Mouse (Mus musculus) natural killer cell, adult 2 months (primary cell): ENCODE data around the gene Snapin.

ENCODE experiments used
- DNase-seq, 2 experiments: peaks; one replicate each; pipeline ENCODE4 v3.0.0; 2022; ENCODE audit warnings: low spot score in 2 of 2

Gene Snapin

DNA sequence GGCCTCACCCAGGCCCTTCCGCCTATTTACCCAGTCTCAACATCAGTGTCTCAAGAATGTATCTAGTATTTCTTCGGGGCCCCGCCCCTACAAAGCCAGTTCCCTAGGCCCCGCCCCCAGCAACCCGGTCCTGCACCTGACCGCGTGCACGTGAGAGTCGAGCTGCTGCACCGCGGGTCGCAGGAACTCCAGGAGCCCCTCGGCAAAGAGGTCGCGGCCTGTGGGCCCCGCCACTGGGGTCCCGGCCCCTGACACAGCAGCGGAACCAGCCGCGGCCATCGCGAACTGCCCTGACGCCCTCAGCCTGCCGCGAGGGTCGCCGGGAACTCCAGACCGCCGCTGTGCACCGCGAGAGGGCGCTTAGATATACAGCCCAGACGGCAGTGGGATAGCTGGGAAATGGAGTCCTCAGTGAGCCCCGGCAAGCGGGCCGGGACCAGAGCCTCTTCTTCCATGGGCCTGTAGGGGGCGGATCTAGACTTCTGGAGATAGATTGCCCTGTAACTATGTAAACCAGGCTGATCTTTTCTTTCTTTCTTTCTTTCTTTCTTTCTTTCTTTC is at the start of gene Snapin:
TSS of gene Snapin (minus strand) at position 338 of the 561 bp plus-strand sequence.
- peak; percentile 92 to 95 for DNase-seq

DNA sequence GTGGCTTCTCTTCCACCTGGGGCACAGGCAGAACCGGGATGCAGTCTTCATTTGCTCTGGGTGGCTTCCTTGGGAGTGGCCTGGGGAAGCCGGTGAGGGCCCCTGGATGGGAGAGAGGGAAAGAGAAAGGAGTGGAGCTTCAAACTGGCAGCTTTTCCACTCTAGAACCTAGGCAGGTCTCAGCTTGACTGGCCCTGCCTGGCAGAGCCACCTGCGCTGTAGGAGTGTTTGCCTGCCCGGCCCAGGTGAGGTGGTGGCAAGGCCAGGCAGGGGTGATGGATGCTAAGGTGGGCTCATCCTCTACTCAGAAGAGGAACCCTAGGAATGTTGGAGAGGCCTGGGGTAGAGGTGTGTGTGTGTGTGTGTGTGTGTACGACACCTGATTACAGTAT is 47.1 kb upstream of the Snapin start:
- DNase-seq = no peak

DNA sequence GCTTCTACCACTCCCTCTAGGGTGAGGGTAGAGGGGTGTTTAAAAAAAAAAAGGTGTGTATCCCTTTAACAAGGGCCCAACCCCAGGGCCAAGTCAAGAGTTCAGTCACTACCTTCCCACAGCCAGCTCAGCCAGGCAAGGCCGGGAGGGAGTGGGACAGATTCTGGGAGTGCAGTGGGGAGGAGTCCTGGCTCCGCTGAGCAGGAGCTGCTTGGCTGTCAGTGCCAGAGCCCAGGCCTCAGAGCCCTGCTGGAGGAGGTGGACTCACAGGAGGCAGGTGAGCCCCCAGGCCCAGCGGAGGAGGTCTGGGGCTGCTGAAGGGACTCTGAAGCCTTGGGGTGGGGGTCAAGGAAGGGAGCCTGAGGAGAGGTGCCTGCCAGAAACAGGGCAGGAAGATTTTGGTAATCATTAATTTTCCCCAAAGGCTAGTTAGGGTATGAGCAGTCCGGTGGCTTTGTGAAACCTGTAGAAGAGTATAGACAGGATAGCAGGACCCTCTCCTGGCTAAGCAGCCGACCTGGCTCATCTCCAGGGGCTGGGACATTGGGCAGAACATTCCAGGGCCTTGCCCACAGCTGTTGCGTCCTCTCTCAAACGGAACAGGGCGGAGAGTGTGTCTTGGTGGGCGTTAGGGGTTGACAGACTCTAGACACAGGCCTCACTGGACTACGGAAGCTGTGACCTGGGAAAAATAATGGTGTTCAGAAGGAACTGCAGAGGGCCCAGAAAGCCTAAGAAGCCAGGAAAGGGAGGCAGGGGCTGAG is 46.5 kb upstream of the Snapin start, which contains the start of gene S100a16:
TSS of gene S100a16 (plus strand) at position 114 of the 764 bp plus-strand sequence.
- DNase-seq = no peak

DNA sequence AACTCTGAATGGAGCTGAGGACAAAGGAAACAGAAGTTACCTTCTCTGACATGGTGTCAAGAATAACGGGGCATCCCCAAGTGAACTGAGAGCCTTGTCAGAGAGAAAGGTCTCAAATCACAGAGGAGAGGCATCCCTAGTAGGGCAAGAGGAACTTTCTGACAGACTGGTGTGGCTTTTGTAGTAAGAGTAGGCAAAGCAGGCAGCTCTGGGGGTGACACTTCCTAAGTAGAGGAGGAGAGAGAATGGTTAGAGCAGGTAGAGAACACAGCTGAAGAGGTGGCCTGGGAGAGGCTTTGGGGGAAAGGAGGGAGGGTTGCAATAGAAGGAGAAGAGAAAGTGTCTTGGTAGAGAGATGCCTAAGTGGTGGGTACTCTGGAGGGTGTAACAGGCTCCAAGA is 44.6 kb upstream of the Snapin start:
- no peak for DNase-seq

DNA sequence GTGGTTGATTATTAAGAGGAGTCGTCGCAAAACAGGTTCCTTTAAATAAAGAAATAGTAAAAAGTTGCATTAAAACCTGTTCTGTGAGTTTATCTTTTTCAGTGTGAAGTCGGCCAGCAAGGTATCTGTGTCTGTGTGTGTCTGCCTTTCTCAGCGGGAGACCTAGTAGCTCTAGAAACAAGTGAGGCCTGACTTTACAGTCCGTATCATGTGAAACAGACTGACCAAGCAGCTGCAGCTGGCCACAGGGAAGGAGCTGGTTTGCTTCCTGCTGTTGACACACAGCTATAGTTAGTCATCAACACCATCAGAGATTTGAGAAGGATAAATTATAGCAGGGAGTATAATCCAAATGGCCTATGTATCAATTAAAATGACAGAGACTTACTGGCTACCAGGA is 40.9 kb upstream of the Snapin start:
- DNase-seq = no peak

DNA sequence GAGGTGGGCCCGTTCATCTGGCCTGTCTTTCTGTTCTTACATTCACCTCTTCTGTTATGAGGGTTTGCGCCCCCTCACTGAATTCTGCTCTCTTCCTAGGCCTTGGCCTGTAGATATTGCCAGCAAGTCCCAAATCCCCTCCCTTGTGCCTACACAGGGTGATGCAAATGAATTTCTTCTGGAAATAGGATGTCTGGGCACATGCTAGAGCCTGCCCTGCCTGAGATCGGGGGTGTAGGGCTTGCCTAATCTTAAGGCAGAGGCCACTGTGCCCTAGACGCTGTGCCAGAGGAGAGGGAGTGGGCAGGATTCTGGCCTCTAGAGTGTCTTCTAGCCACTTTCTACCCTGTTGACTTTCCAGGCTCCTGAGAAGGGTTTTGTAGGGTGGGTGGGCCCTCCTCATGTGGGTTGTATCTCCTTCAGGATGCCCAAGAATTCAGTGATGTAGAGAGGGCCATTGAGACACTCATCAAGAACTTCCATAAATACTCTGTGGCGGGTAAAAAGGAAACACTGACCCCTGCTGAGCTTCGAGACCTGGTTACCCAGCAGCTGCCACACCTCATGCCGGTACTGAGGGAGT is 36.5 kb upstream of the Snapin start:
- DNase-seq = no peak

DNA sequence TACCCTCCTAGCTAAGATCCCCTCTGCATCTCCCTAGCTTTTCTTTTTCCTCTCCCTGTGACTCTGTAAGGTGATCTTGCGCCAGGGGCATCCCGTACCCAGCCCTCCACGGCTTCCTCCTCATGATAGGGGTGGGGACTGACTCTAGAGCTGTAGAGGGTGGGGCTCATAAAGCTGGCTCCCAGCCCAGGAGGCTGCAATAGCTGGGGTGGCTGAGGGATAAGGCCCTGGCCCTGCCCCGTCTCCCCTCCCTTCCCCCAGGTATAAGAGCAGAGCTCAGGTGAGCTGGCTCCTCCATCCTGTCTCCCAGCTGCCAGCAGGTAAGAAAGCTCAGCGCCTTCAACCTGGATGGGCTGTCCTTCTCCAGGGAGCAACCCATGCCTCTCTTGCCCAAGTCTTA is 35.7 kb upstream of the Snapin start, which contains the start of gene S100a14:
TSS of gene S100a14 (plus strand) at position 277 of the 400 bp plus-strand sequence.
- DNase-seq = no peak

DNA sequence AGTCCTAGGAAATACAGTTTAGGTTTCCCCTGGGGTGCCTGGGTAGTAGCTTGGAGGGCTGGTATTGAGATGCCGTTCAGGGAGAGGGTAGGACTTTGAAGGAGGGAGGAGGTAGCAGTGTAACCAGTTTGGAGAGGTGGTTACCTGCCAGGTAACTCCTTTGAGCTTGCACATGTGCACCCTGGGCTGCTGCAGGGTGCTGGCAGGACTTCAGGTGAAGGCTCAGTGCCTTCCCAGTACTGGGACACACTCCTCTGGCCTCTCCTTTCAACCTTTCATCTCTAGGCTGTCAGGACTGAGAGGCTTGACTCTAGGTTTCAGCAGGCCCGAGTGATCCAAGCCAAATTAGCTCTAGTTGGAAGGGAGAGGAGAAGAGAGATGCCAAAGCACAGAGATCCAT is 35.2 kb upstream of the Snapin start:
- DNase-seq = no peak

DNA sequence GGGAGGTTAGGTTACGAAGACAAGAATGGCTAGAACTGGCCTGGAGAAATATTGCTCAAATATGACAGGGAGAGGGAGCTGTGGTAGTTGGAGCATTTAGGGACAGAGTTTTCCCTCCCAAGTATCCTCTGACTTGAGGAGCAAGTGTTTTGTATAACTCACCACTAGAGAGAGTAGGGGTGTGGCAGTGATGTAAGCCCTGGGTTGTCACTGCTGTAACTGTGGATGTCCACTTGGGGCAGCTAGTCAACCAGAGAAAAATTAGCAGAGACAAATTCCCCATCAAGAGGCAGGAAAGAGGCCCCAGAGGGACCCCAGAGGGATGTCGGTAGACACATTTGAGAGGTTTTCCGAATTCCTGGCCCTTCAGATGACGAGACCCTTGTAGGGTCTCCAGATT is 34.6 kb upstream of the Snapin start:
- peak in 1 of 2 experiments; percentile 15 for DNase-seq

DNA sequence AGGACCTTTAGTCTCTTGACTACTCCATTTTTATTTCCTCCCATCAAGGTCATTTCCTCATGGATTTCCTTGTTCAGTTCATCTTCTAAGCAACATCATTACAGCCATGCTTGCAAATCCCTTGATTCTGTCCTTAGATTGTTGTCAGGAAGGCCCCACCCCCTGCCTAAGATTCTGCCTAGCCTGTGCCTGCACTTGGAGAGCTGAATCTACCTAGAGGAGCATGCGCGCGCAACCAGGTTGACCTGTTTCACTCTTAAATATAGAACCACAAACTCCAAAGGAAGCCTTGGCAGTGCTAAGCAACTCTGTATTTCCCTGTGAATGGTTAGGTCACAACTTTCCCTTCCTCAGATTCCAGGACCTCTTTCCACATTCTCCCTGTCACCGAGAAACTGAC is 26.9 kb upstream of the Snapin start:
- no peak for DNase-seq

DNA sequence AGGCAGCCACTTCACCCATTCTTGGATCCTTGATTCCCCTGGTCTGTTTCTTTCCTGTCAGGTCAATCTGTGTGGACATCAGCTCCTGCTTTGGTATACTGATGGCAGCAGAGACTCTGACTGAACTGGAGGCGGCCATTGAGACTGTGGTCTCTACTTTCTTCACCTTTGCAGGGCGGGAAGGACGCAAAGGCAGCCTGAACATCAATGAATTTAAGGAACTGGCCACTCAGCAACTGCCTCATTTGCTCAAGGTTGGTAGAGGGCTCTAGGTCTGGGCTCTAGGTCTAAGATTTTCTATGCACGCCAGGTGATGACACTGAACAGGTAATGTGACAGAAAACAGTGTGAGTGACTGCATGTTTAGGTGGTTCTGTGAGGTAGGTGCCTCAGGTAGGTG is 25.0 kb upstream of the Snapin start:
- DNase-seq = no peak

DNA sequence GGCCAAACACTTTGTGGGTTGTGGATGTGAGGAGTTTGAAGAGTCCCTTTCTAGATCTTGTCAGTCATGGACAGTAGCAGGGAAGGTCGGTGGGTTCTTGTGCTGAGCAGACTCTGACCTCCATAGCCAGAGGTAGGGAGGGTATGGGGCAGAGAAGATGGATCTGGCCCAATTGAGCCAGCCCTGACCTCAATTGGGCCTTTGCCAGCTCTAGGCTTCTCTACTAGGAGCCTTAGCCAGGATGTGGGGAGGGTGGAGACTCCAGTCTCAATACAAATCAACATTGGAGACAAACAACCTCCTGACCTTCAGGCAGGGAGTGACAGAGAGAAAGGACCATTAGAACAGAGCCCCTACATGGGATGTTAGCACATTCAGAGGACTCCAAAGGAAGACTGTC is 24.4 kb upstream of the Snapin start:
- no peak for DNase-seq

DNA sequence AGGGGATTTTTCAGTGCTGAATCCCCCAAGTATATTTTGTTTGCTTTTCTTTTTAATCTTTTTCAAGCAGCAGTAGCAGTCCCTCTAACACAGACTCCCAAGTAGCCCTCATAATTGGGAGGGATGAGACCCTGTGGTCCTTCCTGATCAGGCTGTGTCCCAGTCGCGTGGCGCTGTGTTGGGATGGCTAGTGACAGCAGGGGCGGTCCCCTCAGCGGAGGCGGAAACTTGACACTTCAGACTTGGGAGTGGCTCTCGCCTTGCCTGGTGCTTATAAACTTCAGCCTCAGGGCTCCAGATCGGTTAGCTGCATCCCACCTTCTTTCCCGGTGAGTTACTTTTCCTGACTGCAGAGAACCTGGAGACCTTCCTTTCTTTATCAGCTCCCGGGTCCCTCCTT is 23.9 kb upstream of the Snapin start:
- peak; percentile 24 to 38 for DNase-seq

DNA sequence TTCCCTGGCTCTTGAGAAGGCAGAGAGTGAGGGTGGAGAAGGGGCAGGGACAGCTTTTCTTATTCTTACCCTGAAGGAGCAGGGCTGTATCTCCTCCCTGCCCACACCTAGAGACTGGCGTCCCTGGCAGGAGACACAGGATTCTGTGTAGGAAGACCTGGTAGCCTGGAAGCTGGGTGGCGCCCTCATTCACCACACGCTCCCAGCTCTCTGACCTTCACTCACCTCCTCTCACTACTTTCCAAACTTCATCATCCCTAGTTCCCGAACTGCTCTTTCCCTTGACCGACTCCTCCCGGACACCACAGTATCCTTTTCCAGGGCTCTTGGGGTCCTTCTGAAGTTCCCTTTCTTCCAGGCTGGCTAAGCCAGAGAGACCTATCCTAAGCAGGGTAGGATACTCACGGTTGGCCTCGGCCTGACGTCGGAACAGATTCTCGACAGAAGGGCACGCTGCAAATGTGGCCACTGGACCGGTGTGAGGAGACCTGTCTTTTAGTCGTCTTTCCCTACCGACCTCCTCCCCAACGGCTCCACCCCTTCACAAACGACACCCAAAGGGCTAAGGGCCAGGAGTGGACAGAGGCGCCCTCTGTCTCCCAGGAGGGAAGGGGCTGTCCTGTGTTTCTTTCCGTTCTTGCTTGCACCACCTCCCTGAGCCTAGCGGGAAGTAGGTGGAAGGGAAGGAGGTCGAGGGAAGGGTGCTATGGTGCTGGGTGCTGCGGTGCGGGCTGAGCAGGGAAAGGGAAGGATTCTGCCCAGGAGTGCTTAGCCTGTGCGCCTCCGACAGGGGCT is 23.2 kb upstream of the Snapin start, which contains the start of the genes S100a1 and S100a13:
TSS of gene S100a1 (minus strand) at position 597 of the 795 bp plus-strand sequence.
TSS of gene S100a13 (plus strand) at position 640 of the 795 bp plus-strand sequence.
- DNase-seq = peak in 1 of 2 experiments; percentile 32

DNA sequence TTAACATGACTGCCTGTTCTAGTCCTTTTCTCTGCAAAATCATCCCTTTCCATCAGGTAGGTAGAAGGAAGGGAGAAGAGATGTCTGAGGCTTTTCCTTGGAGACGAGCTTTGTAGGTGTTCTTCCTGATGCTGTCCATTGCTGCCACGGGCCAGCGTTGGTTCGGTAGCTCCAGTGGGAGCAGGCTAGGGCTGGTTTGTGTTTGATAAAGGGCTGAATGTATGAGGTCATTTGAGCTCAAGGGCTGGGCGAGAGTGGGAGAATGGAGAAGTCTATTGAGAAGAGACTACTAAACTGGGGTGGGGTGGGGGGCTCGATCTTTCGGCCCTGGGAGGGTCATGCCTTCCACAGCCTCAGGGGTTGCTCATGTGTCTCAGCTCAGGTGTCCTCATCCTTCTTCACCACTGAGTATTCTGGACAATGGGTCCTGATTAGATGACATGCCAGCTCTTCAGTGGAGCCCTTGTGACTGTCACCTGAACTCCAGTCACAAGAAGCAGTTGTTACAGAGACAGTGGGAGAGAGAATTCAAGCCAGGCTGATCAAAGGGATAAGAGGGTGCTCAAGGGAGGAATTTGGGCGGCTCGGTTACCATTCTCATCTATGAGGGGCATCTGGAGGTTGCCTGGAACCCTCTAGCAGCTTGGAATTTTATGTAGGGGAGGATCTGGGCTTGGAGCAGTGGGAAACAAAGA is 22.3 kb upstream of the Snapin start:
- DNase-seq = no peak

DNA sequence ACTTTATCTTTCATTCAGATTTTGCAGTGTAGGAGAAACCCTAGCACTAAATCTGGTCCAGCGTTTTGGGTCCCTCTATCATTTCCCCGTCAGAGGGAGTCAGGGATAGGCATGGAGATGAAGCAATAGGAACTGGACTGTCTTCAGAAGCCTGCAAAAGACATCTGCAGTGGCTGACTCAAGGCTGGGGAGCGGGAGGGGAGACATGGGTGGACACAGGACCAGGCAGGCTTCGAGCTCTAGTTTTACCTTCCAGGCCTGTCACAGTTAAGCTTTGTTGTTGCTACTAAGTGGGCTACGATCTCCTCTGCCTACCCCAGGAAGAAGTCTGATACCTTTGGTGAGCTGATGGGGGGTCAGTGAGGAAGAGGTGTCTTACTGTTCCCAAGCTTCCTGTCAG is 21.4 kb upstream of the Snapin start:
- DNase-seq = no peak

DNA sequence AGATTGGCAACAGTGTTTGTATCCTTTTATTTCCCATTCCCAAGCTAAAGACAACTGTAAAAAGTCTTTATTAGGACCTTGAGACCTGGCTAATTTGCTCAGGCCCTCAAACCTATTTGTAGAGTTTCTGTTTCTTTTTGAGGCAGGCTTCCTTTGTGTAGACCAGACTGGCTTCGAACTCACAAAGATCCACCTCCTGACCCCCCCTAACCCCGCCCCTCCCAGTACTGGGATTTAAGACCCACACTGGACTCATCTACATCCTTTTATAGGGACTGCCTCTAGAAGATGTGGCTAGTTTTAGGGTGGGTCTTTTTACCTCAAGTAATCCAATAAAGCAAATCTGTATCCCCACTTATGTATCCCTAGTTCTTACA is 18.9 kb upstream of the Snapin start:
- no peak for DNase-seq

DNA sequence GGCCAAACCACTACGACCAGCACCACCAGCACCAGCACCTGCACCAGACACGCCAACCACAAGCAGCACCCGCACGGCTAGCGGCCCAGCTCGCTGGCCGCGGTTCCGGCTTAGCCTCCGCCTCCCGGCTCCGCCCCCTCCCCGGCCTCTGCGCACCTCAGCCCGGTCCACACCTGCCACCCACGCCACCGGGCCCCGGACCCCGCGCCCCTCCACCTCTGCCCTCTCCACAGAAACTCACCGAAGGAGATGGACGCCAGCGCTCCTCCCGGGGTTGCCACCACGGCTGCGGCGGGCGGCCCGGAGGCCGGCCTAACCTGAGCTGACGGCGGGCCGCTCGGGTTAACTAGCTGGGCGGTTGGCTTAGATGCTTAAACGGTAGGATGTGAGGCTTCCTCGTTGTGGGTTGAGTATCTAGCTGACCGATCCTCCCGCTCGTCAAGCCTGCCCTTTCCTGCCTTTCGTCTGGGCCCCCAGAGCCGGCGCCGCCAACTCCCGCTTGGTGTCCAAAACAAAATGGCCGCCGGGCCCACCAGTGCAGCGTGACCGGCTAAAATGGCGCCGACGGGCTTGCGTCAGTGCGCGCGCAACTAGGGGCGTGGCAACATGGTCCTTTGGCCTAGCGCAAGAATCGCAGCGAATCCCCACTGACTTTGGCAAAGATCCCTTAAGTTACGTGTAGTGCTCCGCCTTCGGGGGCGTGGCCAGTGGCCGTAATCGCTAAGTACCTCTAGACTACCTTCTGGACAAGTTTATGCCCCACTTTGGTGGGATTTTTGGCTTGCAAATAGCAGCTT is 18.3 kb upstream of the Snapin start, which contains the start of gene Chtop:
TSS of gene Chtop (minus strand) at position 549 of the 797 bp plus-strand sequence.
- DNase-seq = peak; percentile 99

DNA sequence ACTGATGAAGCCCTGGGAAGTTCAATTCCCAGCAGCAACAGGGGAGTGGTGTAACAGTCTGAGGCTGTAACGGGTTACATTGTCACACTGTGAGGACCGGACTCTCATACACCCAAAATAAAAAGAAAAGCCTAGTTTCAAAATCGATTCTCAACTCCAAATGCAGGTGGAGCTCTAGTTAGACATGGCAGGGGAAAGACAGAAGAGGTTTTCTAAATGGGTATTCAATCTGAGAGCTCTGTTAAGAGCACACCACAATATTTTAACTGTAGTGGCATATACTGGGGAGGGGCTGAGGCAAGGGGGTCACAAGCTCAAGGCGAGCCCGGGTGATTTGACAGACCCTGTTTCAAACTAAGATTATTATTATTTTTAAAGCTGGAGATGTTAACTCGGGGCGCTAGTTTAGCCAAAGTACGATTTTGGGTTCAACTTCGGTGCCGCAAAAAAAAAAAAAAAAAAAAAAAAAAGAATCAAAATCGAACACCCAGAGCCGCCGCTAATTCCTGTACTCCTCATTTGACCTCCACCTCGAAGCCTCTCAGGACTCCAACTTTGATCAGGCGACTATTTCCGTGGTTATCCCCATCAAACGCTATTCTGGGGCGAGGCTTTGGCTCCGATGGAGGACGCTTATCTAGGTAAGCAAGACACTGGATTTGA is 17.6 kb upstream of the Snapin start:
- no peak for DNase-seq

DNA sequence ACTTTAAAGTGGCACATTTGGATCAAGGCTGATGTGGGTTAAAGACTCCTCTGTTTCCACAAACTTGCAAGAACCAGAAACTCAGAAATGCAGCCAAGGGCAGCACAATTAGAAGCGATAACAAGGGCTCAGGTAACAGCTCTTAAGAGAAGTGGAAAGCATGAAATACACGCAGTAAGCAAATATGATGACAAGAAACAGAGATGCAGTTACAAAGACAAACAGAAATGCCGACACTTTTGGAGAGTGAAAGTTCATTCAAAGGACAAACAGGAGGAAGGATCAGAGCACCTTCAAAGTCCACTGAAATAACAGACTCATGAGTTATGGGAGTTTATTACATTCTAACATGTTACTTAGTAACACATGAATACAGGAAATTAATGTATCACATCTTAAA is 15.5 kb upstream of the Snapin start:
- DNase-seq = no peak
